Mouse (Mus musculus): Measurements from ENCODE around the gene Wfikkn1. TPM values are rescaled to one million over a fixed set of nuclear protein-coding genes. Genes with fewer than 3 reads are reported as not detected.
A peak's percentile ranks its signal among the peaks of the same experiment; 100 is the strongest.

The Wfikkn1 gene
- total RNA-seq, 2 experiments from 2014 or later, result 0.21 to 0.50 TPM

DNA sequence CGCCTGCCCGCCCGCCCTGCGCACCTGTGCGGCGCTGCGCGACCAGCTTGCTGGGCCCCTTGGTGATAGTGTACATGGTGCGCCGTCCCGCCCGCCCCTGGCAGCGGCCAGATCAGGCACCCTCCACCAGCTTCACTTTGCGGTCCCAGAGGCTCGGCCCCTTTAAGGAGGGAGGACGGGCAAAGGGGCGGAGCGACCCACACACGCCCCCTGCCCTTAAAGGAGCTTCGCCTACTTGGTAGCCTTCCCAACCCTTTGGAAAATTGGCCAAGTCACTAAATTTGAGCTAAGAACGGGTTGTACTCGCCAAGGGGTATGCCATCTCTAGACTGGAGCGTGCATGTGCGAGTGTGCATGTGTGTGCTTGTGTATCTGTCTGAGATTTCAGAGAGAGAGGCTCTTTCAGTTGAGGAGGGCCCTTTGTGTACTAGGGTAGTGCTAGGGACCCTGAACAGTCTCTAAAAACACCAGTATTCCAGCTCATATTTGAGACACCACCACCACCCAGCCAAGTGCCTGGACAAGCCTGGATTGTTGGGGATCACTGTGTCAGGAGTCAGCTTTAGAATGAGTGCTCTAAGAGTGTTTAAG lies 12.0 kb downstream of the Wfikkn1 start, which contains the start of gene Mcrip2:
Mcrip2 (minus strand) TSS at position 164 of the 591 bp plus-strand sequence.
- peak; percentile 89 to 92 for DNase-seq

DNA sequence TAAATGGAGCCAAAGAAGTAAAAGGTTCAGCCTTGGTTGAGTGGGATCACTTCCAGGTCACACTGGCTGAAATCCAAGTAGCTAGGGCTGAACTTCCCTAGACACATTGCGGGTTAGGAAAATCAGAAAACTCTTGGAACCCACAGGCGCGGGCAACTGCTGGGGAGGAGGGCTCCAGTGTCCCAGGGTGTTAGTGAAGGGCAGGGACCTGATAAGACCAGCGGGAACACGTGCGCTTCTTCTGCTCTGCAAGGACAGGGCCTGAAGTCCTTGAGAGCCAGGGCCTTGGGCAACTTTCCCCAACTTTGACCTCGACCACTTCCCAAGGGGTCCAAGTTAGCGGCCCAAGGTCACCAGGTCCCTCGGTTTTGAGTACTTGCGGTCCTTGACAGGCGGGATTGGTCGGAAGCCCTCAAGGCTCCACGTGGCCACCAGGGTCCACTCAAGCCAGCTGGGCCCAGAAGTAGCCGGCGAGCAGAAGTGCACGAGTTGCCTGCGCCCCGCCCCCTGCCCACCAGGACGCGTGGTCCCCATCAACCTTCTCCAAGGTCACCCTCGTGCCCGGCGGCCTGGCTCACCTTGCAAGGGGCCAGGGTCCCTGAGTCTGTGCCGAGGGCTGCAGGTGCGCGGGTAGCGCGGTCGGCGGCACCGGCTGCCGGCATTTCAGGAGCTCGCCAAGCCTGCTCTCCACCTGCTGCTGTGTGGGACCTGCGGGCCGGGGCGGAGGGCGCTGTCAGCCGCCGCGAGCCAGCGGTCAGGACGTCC lies 12.6 kb downstream of the Wfikkn1 start:
- peak; percentile 76 to 82 for DNase-seq

DNA sequence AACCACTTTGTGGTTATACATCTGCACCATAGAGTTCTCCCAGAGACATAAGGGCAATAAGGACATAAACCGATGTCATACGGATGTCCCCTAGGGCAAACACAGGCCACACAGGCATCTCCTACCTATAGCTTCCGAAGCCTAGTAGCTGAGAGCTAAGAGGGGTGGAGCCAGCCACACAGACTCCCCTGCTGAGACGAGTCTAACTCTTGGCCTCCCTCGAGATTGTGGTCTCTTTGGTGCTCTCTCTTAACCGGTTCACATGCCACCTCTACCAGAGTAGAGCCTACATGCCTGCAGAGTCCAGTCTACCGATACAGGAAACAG lies 13.2 kb downstream of the Wfikkn1 start:
- DNase-seq, result no peak

DNA sequence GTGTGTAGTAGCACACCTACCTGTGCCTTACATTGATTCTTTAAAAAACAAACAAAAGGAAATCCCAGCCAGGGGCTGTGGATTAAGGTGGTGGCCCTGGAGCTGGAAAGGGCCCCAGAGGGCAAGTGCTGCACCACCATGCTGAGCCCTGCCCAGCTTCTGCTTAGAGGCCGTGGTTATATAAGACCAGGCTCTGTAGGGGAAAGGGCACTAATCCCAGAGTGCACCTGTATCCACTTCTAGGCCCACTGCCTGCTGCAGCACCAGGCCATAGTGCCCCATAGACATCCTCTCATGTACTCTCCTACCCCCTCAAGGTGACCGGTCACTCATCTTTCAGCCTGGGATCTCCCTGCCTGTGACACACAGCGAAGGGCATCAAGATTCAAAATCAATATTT lies 14.5 kb downstream of the Wfikkn1 start:
- peak in 1 of 2 experiments; percentile 62 for DNase-seq

DNA sequence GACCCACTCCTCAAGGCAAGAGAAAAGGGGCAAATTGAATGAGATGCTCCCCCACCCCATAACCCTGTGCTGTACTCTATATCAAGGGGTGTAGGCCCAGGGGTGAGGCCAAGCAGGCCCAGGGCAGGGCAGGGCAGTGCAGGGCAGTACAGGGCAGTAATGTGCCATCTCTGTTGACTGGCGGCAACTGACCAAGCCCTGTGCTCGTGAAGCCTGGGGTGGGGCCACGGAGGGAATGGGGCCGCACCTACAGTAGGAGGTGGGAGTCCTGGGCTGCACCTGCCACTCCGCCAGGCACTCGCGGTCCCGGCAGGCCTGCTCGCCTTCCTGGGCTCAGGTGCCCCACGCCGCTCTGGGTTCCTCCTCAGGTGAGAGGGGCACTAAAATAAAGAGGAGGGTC lies 15.4 kb downstream of the Wfikkn1 start:
- DNase-seq, result no peak

DNA sequence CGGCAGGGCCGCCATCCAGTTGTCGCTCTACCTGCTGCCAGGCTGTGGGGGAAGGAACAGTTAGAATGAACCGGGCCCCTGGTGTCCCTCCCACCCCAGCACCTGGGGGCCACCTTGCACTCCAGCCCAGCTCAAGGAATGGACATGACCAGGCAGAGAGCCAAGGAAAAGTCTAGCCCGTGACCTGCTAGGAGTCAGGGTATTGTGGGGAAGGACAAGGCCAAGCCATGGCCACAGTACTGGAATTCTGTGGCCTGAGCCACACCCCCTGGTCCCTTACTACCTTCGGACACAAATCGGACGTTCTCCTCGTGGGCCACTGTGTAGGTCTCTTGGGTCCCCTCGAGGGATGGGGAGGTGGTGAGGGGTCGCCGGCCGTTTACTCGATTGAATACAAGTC lies 16.3 kb downstream of the Wfikkn1 start:
- no peak for DNase-seq

DNA sequence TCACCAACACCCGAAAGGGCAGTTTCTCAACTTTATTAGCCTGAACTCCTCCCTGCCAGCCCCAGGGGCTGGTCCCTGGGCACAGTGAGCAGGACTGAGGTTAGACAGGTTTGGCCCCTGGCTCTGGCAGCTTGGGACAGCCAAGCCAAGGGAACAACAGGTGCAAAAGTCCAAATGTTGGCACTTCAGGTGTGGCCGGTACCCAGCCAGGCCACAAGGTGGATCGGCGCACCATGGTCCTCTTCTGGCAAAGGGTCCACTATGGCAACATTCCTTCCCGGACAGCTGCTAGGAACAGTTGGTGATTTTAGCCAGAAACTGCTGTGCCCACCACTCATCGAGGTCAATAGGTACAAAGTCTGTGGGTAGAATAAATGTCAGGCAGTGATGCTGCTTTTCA lies 17.0 kb downstream of the Wfikkn1 start:
- no peak for DNase-seq

DNA sequence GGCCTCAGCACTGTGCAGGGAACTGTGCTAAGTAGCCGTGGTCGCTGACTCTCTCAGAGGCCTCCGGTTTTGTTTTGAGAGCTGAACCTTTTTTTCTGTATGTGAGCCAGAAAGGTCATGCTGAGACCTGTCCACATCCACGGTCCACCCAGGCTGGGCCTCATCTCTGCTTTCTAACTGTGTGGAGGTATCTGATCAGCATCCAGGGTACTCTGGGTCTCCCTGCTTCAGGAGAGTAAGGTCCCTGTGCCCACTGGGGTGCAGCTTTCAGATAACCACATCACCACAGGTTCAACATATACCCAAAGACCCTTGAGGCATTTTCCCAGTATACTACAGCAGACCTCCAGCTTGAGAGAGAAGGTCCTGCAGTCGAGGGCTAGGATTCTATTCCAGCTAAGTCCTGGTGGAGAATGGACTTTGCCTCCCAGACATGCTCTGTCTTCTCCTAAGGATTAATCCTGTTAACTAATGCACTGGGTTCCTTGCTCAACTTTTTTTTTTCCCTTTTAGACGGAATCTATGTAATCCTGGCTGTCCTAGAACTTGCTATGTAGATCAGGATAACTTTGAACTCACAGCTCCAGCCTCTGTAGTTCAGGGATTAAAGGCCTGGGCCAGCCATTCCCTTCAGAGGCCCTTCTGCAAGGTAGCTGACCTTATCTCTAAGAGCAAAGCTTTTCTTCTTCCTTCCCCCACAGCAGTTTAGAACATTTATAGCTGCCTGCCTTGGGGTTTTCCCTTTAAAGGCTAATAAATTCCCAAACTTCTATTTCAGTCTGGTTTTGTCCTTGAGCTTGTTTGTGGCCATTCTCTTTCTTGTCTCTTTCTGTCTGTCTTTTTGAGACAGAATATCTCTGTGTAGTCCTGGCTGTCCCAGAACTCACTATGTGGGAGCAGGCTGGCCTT lies 18.7 kb downstream of the Wfikkn1 start:
- DNase-seq, result no peak

DNA sequence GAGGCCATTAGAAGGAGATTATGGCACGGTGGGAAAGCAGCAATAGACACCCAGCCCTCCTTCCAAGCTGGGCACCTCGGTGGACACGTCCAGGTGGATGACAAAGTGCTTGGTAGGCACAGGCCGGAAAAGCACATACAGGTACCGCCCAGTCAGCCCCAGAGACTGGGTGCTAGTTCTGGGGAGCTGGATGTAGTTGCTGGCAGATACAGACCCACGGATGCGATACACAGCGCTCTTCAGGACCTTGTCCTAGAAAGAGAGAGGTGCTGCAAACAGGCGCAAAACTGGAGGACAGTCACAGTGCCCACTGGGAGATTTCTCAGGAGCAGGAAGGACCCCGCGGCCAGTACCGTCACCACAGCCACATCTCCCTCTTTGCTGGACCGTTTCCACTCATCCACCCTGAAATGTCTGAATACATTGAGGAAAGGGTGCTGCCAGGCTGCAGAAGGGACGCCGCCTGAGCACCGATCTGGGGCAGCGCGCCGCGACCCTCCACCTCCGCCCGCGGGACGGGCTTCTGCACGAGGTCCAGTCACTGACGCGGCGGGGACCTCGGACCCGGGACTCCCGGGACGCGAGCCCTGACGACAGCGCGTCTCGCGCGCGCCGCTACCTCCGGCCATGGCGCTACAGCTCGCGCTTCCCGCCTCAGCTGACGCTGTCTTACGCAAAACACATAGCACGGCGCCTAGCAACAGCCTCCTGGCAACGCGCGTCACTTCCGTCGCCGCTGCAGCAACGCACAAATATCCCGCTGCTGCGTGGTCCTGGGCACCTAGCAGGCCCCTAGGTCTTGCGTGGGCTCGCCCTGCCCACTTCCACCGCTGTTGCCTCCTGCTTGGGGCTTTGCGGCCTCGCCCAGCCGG lies 19.6 kb downstream of the Wfikkn1 start, which contains the start of gene Wdr90:
Wdr90 (minus strand) TSS at position 670 of the 872 bp plus-strand sequence.
- peak; percentile 92 to 95 for DNase-seq

DNA sequence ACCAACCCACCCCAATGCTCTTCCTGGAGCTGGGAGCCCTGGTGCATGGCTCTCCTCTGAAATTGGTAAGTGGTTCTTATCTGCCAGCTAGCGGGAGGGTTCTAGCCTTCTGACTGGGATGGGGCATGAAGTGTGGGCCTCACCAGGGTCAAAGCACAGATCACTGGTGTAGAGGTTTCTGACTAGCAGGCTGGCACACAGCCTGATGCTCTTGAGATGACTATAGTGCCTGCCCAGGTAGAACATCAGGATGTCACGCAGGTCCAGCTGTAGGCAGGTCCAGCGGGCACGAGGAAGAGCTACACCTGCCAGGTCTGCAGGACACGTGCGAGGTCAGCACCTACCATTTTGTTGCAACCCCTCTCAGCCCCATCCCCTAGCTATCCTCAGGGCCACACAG lies 20.4 kb downstream of the Wfikkn1 start:
- DNase-seq, result no peak

DNA sequence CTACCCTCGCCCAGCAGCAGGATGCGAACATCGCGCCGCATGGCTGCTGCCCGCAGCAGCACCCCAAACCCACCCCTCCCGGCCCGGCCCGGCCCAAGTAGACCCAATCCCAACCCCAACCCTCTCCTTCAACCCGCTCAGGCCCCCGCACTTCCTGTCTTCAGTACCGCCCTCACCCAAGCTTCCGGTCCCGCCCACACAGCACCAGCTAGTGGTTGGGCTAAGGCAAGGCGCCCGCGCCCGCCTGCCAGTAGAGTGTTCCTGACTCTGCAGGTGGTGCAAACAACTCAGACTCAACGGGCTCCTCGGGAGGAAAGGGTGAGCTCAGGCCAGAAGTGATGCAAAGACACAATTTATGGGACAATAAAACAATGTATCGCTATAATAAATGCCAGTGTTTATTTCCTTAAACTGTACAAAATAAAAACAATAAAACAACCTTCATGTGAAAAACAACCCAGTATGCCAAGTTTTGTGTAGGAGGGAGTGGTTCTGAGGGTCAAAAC lies 36.2 kb downstream of the Wfikkn1 start, which contains the start of gene Rhot2:
Rhot2 (minus strand) TSS at position 456 of the 506 bp plus-strand sequence.
- DNase-seq, result peak; percentile 97 to 98

DNA sequence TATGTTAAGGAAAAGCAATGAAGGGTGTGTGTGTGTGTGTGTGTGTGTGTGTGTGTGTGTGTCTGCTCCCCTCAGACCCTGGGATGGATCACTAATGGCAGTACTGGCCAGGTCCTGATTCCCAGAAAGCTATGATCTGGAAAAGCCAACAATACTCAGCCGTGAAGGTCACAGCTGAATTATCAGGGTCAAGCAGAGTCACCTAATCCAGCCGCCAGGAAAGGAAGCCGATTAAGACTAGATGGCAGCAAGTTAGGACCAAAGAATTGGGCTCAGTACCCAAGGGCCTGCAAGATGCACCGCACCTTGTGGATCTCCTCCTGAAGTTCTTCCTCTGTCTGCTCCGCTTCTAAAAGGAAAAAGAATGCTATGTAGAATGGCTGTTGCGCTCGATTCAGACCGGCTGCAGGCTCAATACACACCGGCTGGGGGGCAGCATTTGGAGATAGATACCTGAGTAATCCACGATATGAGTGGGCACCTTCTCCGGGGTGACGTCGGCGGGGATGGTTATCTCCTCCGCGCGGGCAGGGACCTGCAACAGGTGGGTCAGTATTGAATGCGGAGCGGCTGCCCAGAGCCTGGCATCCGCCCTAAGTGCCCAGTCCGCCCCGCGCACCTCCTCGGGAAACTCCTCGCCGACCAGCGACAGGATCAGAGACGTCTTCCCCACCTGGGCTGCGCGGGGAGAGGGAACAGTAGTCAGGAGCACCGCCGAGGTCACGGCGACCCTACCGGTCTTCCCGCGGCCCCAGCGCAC lies 36.8 kb downstream of the Wfikkn1 start:
- DNase-seq, result peak in 1 of 2 experiments; percentile 35

DNA sequence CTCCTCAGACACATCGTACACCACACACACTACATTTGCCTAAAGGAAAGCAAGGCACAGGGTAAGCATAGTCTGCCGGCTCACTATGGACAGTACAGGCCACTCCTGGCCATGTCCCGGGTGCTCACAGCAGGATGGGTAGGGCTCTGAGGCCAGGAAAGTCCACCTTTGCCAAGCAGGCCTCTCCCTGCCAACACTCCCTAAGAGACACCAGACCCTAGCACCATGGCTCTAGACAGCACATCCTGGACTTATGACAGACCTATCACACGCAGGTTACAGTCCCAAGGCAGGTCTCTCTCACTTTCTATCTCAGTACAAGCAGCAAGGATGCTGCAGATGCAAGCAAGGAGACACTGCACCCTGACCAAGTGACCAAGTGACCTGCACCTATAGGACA lies 37.5 kb downstream of the Wfikkn1 start:
- DNase-seq, result no peak

DNA sequence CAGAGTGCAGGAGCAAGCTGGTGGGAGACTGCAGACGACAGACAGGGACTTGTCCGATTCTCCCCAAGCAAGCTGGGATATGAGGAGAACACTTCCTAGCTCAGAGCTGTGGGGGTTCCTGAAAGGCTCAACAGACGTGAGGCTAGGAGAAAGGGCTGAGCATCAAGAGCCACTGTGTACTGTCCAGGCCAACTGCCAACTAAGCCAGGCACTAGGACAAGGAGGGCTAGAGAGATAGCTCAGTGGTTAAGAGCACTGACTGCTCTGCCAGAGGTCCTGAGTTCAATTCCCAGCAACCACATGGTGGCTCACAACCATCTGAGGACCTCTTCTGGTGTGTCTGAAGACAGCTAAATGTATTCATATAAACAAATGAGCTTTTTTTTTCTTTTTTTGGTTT lies 38.1 kb downstream of the Wfikkn1 start:
- no peak for DNase-seq

DNA sequence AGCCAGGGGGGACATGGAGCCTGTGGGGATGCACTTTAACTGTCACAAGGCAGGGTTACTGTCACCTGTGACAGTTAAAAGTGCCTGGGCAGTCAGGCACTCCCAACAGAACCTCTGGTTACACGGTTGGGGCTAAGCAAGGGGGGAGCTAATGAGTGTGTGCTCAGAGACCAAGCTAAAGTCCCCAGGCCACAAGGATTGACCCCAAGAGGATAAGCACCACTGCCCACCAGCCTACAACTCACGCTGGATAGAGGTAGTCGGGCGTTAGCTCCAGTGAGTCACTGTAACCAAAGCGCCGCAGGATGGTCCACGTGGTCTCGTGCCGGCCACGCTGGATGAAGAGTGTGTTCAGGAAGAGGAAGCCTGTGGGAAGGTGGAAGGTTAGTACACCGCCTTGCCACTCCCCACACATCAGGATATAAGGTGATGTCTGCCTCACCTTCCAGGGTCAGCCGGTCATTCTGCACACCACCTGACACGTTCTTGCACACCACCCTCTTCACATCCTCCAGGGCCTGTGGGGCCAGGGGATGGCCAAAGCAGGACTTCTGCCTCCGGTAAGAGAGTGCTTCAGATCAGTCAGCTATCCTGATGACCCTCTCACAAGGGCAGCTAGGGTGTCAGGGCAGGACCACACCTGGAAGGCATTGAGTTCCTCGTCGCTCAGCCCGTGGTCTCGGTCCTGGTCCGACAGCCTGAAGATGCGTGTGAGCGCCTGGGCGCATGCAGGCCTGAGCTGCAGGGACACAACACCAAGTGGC lies 39.4 kb downstream of the Wfikkn1 start, which contains the start of gene Gm20683:
Gm20683 (minus strand) TSS at position 647 of the 764 bp plus-strand sequence.
- no peak for DNase-seq

DNA sequence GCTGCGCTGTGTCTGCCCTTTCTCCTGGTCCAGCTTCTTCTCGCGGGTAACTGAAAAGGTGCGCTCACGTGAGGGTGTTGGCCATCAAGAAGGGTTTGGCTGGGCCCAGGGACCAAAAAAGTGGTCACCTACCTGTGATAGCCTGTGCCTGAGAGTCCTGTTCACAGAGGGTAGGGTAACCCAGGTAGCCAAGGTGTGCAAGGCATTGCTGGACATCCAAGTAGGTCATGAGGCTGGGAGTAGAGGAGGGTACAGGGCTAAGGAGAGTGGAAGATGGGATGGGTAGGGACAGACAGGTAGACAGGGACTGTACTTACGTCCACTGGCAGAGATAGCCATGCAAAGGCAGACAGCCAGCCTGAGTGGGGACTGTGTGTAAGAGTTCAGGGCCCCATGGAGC lies 40.1 kb downstream of the Wfikkn1 start:
- no peak for DNase-seq

DNA sequence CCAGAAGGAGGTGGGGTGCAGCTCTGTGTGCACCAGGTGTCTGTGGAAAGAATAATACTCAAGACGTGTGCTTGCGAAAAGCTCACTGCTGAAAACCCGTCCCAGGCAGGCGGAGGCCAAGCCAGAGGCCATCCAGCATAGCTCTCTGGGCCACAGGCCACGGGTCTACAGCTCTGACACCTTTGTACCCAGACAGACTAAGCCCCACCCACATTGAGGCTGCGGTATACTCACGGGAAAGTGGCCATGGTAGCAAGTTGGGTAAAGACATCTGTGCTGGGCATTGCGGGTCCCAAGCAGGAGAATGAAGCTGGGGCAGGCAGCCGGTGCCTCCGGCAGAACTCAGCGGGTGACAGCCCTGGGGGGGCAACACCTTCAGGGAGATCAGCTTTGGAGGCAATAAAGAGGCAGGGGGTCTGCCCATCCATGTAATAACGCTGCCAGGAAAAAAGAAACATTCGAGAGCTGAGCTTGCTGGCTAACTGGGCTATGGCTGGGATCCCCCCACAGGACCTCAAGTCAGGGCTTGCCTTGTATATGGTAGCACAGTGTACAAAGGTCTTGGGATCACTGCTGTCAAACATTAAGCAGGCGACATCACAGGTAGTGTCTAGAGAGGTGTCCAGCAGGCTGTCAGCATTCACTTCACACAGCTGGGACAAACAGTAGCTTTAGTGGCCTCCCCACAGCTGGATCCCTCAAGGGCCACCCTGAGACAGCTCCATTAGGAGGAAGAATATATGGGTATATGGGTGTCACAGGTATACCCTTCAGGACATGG lies 41.0 kb downstream of the Wfikkn1 start:
- no peak for DNase-seq

DNA sequence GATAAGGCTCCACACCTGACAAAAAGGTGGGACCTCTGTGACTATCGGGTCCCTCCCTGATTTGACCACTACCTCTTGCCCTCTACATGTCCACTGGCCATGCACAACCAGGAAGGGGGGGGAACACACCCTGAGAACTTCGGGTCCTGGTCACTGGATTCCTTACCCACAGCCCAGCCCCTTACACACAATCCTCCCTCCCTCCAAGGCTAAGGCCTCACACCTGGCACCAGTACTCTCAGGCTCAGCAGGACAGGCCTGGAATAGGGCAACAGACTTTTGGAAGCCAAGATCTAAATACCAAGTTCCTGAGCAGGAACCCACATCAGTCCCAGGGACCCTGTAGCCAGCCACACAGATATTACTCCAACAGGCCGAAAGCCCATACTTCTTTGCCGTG lies 41.8 kb downstream of the Wfikkn1 start:
- DNase-seq, result no peak

DNA sequence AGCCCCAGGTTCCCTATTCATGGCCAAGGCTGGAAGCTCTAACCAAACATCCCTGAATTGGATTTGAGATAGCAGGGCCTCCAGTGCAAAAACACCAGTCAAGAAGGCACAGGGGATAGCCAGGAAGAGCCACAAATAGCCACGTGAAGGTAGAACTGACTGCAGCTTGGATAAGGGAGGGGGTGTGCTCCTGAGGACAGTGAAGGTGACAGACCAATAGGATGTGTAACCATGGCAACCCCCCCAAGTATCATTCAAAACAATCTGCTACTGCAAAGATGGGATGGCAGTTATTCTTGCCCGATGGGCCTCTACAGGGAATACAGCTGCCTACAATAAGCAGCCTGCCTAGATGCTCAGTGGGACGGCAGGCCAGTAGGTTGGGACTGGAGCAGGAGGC lies 43.1 kb downstream of the Wfikkn1 start:
- no peak for DNase-seq

All from heart, adult 18-20 months (tissue).